Mouse (Mus musculus): ENCODE data around the gene Ffar4.

DNA sequence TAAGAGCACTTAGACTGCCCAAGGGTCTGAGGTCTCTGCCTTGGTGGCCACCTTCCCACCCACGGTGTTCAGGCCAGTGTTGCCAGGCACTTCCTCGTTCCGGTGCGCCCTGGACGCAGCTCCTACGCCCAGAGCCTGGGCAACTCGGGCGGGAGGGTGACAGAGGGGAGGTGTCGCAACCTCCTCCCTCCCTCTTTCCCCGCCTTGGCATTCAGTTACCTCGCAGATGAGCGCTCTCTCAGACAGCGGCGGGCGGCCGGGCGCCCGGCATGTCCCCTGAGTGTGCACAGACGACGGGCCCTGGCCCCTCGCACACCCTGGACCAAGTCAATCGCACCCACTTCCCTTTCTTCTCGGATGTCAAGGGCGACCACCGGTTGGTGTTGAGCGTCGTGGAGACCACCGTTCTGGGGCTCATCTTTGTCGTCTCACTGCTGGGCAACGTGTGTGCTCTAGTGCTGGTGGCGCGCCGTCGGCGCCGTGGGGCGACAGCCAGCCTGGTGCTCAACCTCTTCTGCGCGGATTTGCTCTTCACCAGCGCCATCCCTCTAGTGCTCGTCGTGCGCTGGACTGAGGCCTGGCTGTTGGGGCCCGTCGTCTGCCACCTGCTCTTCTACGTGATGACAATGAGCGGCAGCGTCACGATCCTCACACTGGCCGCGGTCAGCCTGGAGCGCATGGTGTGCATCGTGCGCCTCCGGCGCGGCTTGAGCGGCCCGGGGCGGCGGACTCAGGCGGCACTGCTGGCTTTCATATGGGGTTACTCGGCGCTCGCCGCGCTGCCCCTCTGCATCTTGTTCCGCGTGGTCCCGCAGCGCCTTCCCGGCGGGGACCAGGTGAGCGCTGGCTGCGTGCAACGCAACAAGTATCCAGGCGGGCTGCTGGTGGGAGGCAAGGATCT, at the start of gene Ffar4:
- TF ChIP-seq CTCF (IDR thresholded peaks at IDR 0.05; ENCODE audit: insufficient read depth, low read length) (no peak), POLR2A (IDR thresholded peaks at IDR 0.05; ENCODE audit: borderline replicate concordance, extremely low read depth, low read depth, low read length) (peak; percentile 33; the same call in 1 of the 2 replicates)

Measured in lung, adult 2 months (tissue).